Mouse (Mus musculus) MEL (cell line): ENCODE measurements around the gene Slain2. TPM values are rescaled to one million over a fixed set of nuclear protein-coding genes. Genes with fewer than 3 reads are reported as not detected.

ENCODE experiments used
- DNase-seq: peaks from one replicate; pipeline ENCODE4 v3.0.0; 2011; ENCODE audit warnings: low read depth, low spot score
- H3K27ac ChIP-seq: 2 replicates; pipeline ENCODE4 v1.5.1; 2012; ENCODE audit warnings: low read depth, mild to moderate bottlenecking, control low read depth, low read length, moderate library complexity; ENCODE audit not compliant: control insufficient read depth
- H3K27me3 ChIP-seq, 2 experiments: fragments of 150-350 bp in 1 of 2; sonication (generic) in 1 of 2; 2 replicates each; pipeline ENCODE4 v1.6.1; 2012; ENCODE audit warnings: low read length in 2 of 2, mild to moderate bottlenecking in 2 of 2, improper control_type of control experiment in 1 of 2, moderate library complexity in 1 of 2; ENCODE audit not compliant: insufficient read depth in 2 of 2, control insufficient read depth in 1 of 2
- H3K36me3 ChIP-seq, 2 experiments: 2 replicates each; pipeline ENCODE4 v1.6.1; 2012 to 2014; ENCODE audit warnings: low read length in 2 of 2, improper control_type of control experiment in 1 of 2, inconsistent platforms in 1 of 2, mild to moderate bottlenecking in 1 of 2; ENCODE audit not compliant: insufficient read depth in 2 of 2, control insufficient read depth in 1 of 2
- H3K4me1 ChIP-seq, 2 experiments: fragments of 150-350 bp in 1 of 2; sonication (generic) in 1 of 2; 2 replicates each; pipeline ENCODE4 v1.6.1; 2012; ENCODE audit warnings: low read length in 2 of 2, improper control_type of control experiment in 1 of 2, mild to moderate bottlenecking in 1 of 2; ENCODE audit not compliant: insufficient read depth in 2 of 2, control insufficient read depth in 1 of 2
- H3K4me3 ChIP-seq, 2 experiments: fragments of 150-350 bp in 1 of 2; sonication (generic) in 1 of 2; 2 replicates each; pipeline ENCODE4 v1.5.1; 2012; ENCODE audit warnings: low read depth in 2 of 2, low read length in 2 of 2, mild to moderate bottlenecking in 2 of 2, moderate library complexity in 2 of 2, control low read depth in 1 of 2, improper control_type of control experiment in 1 of 2; ENCODE audit not compliant: control insufficient read depth in 1 of 2, insufficient read depth in 1 of 2
- H3K79me2 ChIP-seq: 2 replicates; pipeline ENCODE4 v1.6.1; 2012; ENCODE audit warnings: mild to moderate bottlenecking, low read length, moderate library complexity; ENCODE audit not compliant: control insufficient read depth, poor library complexity, insufficient read depth
- H3K9ac ChIP-seq: 2 replicates; pipeline ENCODE4 v1.6.1; 2012; ENCODE audit warnings: low read depth, mild to moderate bottlenecking, control low read depth, low read length, moderate library complexity; ENCODE audit not compliant: control insufficient read depth, poor library complexity, severe bottlenecking
- H3K9me3 ChIP-seq: fragments of 150-350 bp; sonication (generic); replicated peaks from 2 replicates; pipeline ENCODE4 v1.6.1; 2012; ENCODE audit warnings: mild to moderate bottlenecking, low read length, improper control_type of control experiment, moderate library complexity; ENCODE audit not compliant: insufficient read depth
- CHD1 ChIP-seq: IDR thresholded peaks from 2 replicates; pipeline ENCODE4 v1.6.1; 2012; ENCODE audit warnings: low read depth, mild to moderate bottlenecking, inconsistent platforms, low read length, improper control_type of control experiment
- ELF1 ChIP-seq: IDR thresholded peaks from 2 replicates; pipeline ENCODE4 v1.6.1; 2014; ENCODE audit warnings: low read depth, mild to moderate bottlenecking, inconsistent platforms, low read length, improper control_type of control experiment, moderate library complexity
- EP300 ChIP-seq, 2 experiments: IDR thresholded peaks; 2 replicates each; pipeline ENCODE4 v1.6.1; 2011; ENCODE audit warnings: improper control_type of control experiment in 2 of 2, low read length in 2 of 2, low read depth in 1 of 2, mild to moderate bottlenecking in 1 of 2
- GATA1 ChIP-seq: IDR thresholded peaks from 2 replicates; pipeline ENCODE4 v1.6.1; 2011; ENCODE audit warnings: low read depth, low read length, improper control_type of control experiment
- JUND ChIP-seq: IDR thresholded peaks from 2 replicates; pipeline ENCODE4 v1.6.1; 2011; ENCODE audit warnings: low read depth, mild to moderate bottlenecking, improper control_type of control experiment, low read length
- KAT2A ChIP-seq: conservative IDR thresholded peaks from 2 replicates; pipeline ENCODE4 v1.6.1; 2012; ENCODE audit warnings: low read depth, low read length, improper control_type of control experiment, inconsistent platforms
- MAFK ChIP-seq: IDR thresholded peaks from 2 replicates; pipeline ENCODE4 v1.6.1; 2011; ENCODE audit warnings: low read depth, mild to moderate bottlenecking, low read length, improper control_type of control experiment, borderline replicate concordance
- MAZ ChIP-seq: IDR thresholded peaks from 2 replicates; pipeline ENCODE4 v1.6.1; 2012; ENCODE audit warnings: low read depth, mild to moderate bottlenecking, inconsistent platforms, low read length, improper control_type of control experiment
- MEF2A ChIP-seq: IDR thresholded peaks from 2 replicates; pipeline ENCODE4 v1.6.1; 2014; ENCODE audit warnings: low read depth, mild to moderate bottlenecking, inconsistent platforms, low read length, improper control_type of control experiment; ENCODE audit not compliant: poor library complexity, insufficient replicate concordance, severe bottlenecking; ENCODE audit errors: extremely low read depth
- MXI1 ChIP-seq: IDR thresholded peaks from 2 replicates; pipeline ENCODE4 v1.6.1; 2011; ENCODE audit warnings: mild to moderate bottlenecking, low read depth, low read length, improper control_type of control experiment
- NELFE ChIP-seq: IDR thresholded peaks from 2 replicates; pipeline ENCODE4 v1.6.1; 2011; ENCODE audit warnings: low read depth, low read length, improper control_type of control experiment
- POLR2AphosphoS2 ChIP-seq: IDR thresholded peaks from 2 replicates; pipeline ENCODE4 v1.6.1; 2011; ENCODE audit warnings: low read length, improper control_type of control experiment
- RAD21 ChIP-seq: IDR thresholded peaks from 2 replicates; pipeline ENCODE4 v1.6.1; 2011; ENCODE audit warnings: mild to moderate bottlenecking, low read depth, low read length, improper control_type of control experiment
- RCOR1 ChIP-seq: IDR thresholded peaks from 2 replicates; pipeline ENCODE4 v1.6.1; 2012; ENCODE audit warnings: low read depth, mild to moderate bottlenecking, inconsistent platforms, low read length, improper control_type of control experiment
- TCF12 ChIP-seq: IDR thresholded peaks from 2 replicates; pipeline ENCODE4 v1.6.1; 2014; ENCODE audit warnings: low read depth, mild to moderate bottlenecking, inconsistent platforms, low read length, improper control_type of control experiment, moderate library complexity
- UBTF ChIP-seq: IDR thresholded peaks from 2 replicates; pipeline ENCODE4 v1.6.1; 2012; ENCODE audit warnings: low read depth, mild to moderate bottlenecking, inconsistent platforms, low read length, improper control_type of control experiment, moderate library complexity, borderline replicate concordance; ENCODE audit not compliant: insufficient read depth
- USF2 ChIP-seq, 2 experiments: IDR thresholded peaks; 2 replicates each; pipeline ENCODE4 v1.6.1; 2011 to 2012; ENCODE audit warnings: improper control_type of control experiment in 2 of 2, low read length in 2 of 2, borderline replicate concordance in 1 of 2, inconsistent platforms in 1 of 2, low read depth in 1 of 2, mild to moderate bottlenecking in 1 of 2; ENCODE audit not compliant: insufficient read depth in 1 of 2
- ZMIZ1 ChIP-seq: IDR thresholded peaks from 2 replicates; pipeline ENCODE4 v1.6.1; 2012; ENCODE audit warnings: low read depth, mild to moderate bottlenecking, inconsistent platforms, low read length, improper control_type of control experiment, moderate library complexity
- polyA plus RNA-seq, 2 experiments: library from polyadenylated mRNA; stranded (reverse) in 1 of 2; unstranded in 1 of 2; fragments of >175 nt in 1 of 2; fragments of >200 nt in 1 of 2; gene quantifications; 2 replicates each; pipeline versions ENCODE4 v1.2.1 to v1.2.4; 2012; ENCODE audit warnings: low replicate concordance in 2 of 2, low read depth in 1 of 2; ENCODE audit not compliant: insufficient read length in 2 of 2, insufficient read depth in 1 of 2, missing spikeins in 1 of 2
- total RNA-seq: library from RNA; depleted of rRNA; stranded (reverse); fragments of 300-350 nt; gene quantifications from 2 replicates; pipeline ENCODE4 v1.2.3, GENCODE M21; 2012

Slain2 gene
- total and polyA plus RNA-seq, 3 experiments, result 18.9 to 42.9 (median 29.9) TPM

DNA sequence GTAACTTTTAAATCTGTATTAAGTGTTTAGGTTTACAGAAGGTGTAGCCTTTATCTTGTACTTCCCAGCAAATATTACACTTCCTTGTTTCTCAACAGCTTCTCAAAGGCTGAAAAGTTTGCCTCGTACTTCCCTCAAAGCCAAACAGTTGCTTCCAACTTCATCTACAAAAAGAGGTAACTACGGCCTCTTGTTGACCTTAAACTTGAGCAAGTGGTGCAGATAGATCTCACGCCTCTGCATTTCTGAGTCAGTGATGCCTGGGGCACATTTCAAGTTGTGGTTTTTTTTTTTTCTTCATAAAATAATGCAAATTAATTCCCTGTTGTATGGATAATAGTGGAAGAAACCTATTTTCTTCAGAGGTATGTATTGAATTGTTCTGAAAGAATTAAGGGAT is 51.6 kb downstream of the Slain2 start:
- Histone ChIP-seq H3K36me3 (peaks cover 0 to 9% of the 10 kb centered on the region in 2 experiments), H3K4me1 (peaks cover 2 to 7% of the 10 kb centered on the region in 2 experiments; a peak in 2 of 4 replicates), H3K9ac (no peak overlapping the region), H3K79me2 (no peaks in the 10 kb centered on the region), H3K4me3 (no peak overlapping the region), H3K27me3 (no peaks in the 10 kb centered on the region), H3K27ac (no peak overlapping the region), H3K9me3 (no peaks in the 10 kb centered on the region)
- peak; percentile 50 for DNase-seq
- TF ChIP-seq RCOR1 (no peak), EP300 (IDR thresholded peaks at IDR 0.05; ENCODE audit: low read depth in 1 of 2, low read length in 2 of 2) (peak; percentile 39 to 48; a peak in 2 of 4 replicates), ELF1 (0 out of 2 replicates have a peak, but pooled peaks have one; percentile 10), GATA1 (0 out of 2 replicates have a peak, but pooled peaks have one; percentile 42)

DNA sequence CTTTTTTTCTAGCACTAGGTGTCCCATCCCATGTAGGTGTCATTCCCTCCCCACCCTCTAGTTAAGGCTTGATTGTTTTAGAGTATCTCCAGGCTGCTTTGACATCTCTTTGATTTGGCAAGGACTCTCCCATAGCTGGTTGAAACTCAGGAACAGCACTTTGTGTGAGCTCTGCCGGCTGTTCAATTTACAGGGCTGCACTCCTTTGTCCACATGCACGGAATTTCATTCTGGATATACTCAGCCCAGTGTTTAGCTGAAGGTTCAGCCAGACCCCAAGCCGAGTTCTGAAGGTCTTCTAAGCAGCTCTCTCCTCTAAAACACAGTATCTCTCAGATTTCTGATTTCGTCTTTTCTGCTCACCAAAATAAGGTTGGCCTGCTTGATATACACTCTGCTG is 58.3 kb downstream of the Slain2 start:
- Histone ChIP-seq H3K27me3 (no peaks in the 10 kb centered on the region), H3K36me3 (peaks cover 0 to 9% of the 10 kb centered on the region in 2 experiments; a peak in 2 of 4 replicates), H3K27ac (no peak overlapping the region), H3K9me3 (no peaks in the 10 kb centered on the region), H3K79me2 (no peaks in the 10 kb centered on the region), H3K9ac (no peak overlapping the region), H3K4me1 (no peaks in the 10 kb centered on the region), H3K4me3 (no peak overlapping the region)
- no peak for DNase-seq
- TF ChIP-seq UBTF (no peak), NELFE (no peak), MAFK (no peak), USF2 (IDR thresholded peaks at IDR 0.05; ENCODE audit: borderline replicate concordance in 1 of 2, insufficient read depth in 1 of 2, low read depth in 1 of 2, low read length in 2 of 2) (no peak), TCF12 (no peak), MAZ (no peak), CHD1 (no peak), MEF2A (no peak), ELF1 (no peak), RAD21 (no peak), JUND (no peak), MXI1 (no peak), KAT2A (no peak), ZMIZ1 (no peak), POLR2AphosphoS2 (no peak)
